Mouse (Mus musculus) hindbrain, postnatal 0 days (tissue): ENCODE data around the gene Mboat1. TPM values are rescaled to one million over a fixed set of nuclear protein-coding genes. Genes with fewer than 3 reads are reported as not detected.
A peak's percentile ranks its signal among the peaks of the same experiment; 100 is the strongest.

Source experiments
- ATAC-seq: fragments of 200-750 bp; cut with Nextera tagmentation; 2 replicates; pipeline ENCODE4 v1.8.0; 2017; ENCODE audit warnings: mild to moderate bottlenecking, moderate TSS enrichment, moderate library complexity
- DNase-seq: peaks from one replicate; pipeline ENCODE4 v3.0.0-alpha.2; 2015; ENCODE audit warnings: low spot score
- H3K27ac ChIP-seq: fragments of 300-500 bp; sonication (generic); 2 replicates; pipeline ENCODE4 v1.5.1; 2014; ENCODE audit warnings: mild to moderate bottlenecking
- H3K27me3 ChIP-seq: fragments of 300-500 bp; sonication (generic); 2 replicates; pipeline ENCODE4 v1.6.1; 2014; ENCODE audit warnings: low read length, mixed read lengths; ENCODE audit not compliant: insufficient read depth
- H3K36me3 ChIP-seq: fragments of 300-500 bp; sonication (generic); 2 replicates; pipeline ENCODE4 v1.6.1; 2014; ENCODE audit warnings: low read length, mixed read lengths; ENCODE audit not compliant: insufficient read depth
- H3K4me1 ChIP-seq: fragments of 300-500 bp; sonication (generic); 2 replicates; pipeline ENCODE4 v1.6.1; 2014; ENCODE audit warnings: antibody characterized with exemption, low read length, mixed read lengths; ENCODE audit not compliant: insufficient read depth
- H3K4me2 ChIP-seq: fragments of 300-500 bp; sonication (generic); 2 replicates; pipeline ENCODE4 v1.6.1; 2014; ENCODE audit warnings: low read depth, mild to moderate bottlenecking, low read length, moderate library complexity, mixed read lengths
- H3K4me3 ChIP-seq: fragments of 300-500 bp; sonication (generic); 2 replicates; pipeline ENCODE4 v1.5.1; 2014; ENCODE audit warnings: low read length
- H3K9ac ChIP-seq: fragments of 300-500 bp; sonication (generic); replicated peaks from 2 replicates; pipeline ENCODE4 v1.6.1; 2014; ENCODE audit warnings: mild to moderate bottlenecking, low read length, moderate library complexity, mixed read lengths
- H3K9me3 ChIP-seq: fragments of 300-500 bp; sonication (generic); 2 replicates; pipeline ENCODE4 v1.6.1; 2016; ENCODE audit warnings: low read length, mixed read lengths
- CTCF ChIP-seq: IDR thresholded peaks from 2 replicates; pipeline ENCODE4 v1.5.1; 2016; ENCODE audit warnings: antibody characterized with exemption, control low read depth, low read depth
- WGBS: fragments of 180-500 bp; shearing (Covaris S2); extraction: QIAGEN DNeasy Blood & Tissue Kit; methylation state at CpG from one replicate; pipeline ENCODE4 v1.1.7; 2014; 5-methylcytosine and 5-hydroxymethylcytosine counted together
- polyA plus RNA-seq: library from polyadenylated mRNA; unstranded; fragments of >200 nt; fragmentation: Nextera tagmentation; extraction: Ambion mirVana; gene quantifications from 2 replicates; pipeline ENCODE4 v1.2.1, GENCODE M21; 2015
- total RNA-seq: library from RNA; depleted of rRNA; stranded (reverse); fragments of >200 nt; gene quantifications from 2 replicates; pipeline ENCODE4 v1.2.3, GENCODE M21; 2014; rRNA removed

Gene Mboat1
- total RNA-seq (1.4 and 3.1 TPM in 2 replicates), polyA plus RNA-seq (3.6 and 4.2 TPM in 2 replicates)

- WGBS: under 1% methylated on average over 53 of the region's 55 CpGs
- TF ChIP-seq CTCF: no peak
- H3K36me3 ChIP-seq: no peaks in the 10 kb centered on the region
- no peaks in the 10 kb centered on the region for H3K4me1 ChIP-seq
- no peak within 1 kb of the TSS for H3K27ac ChIP-seq
- ATAC-seq (peak; percentile 89), DNase-seq (peak; percentile 46)
- H3K27me3 ChIP-seq: no peaks in the 10 kb centered on the region
- peak within 1 kb of the TSS; percentile 99 for H3K4me2 ChIP-seq
- peak within 1 kb of the TSS; percentile 51 for H3K4me3 ChIP-seq
- H3K9me3 ChIP-seq: no peaks in the 10 kb centered on the region
- peak within 1 kb of the TSS; percentile 63 for H3K9ac ChIP-seq
Measured at GRCm38 (mm10) chr13:30136243-30136922, at the start of gene Mboat1. Gene Mboat1 (plus strand): TSS chr13:30136489.

DNA sequence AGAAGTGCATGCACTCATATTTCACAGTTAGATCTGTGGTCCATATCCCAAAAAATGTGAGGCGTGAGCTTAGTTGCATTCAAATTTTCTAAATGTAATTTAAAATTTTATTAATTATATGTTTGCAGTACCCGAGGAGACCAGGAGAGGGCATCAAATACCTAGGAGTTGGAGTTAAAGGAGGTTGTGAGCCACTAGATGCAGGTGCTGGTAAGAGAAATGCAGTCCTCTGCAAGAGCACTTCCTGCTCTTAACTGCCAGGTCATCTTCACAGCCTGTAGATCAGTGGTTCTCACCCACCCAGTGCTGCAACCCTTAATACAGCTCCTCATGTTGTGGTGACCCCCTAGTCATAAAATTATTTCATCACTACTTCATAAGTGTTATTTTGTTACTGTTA, 43.2 kb upstream of the Mboat1 start:
- Histone ChIP-seq H3K27ac (no peak overlapping the region), H3K4me1 (no peaks in the 10 kb centered on the region), H3K4me2 (no peak overlapping the region), H3K9ac (no peak overlapping the region), H3K9me3 (no peaks in the 10 kb centered on the region), H3K4me3 (no peak overlapping the region), H3K36me3 (no peaks in the 10 kb centered on the region), H3K27me3 (no peaks in the 10 kb centered on the region)
- no peak for ATAC-seq
- 41% methylated on average over 2 of the region's 2 CpGs for WGBS
- DNase-seq: no peak
- TF ChIP-seq CTCF: peak; percentile 54

DNA sequence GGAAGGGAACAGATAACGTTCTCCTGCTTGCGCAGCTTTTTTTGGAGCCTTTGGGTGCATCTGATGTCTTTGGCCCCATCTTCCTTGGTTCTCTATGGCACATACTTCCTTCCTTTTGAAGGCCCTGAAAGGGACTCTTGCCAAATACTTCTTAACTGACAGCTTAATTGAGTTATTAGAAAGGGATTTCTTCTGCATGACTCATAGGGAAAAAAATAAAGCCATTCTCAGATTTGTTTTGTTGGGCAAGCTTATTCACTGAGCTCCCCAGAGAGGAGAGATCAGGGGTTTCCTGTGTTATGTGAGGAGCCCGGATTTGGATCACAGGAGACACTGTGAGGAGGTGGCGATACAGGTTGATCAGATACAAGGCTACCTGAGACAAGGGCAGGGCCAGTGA, 40.4 kb upstream of the Mboat1 start:
- ATAC-seq: no peak

GRCm38 (mm10) chr13:30096536-30096935, 39.8 kb upstream of the Mboat1 start:
- H3K9me3 ChIP-seq: no peaks in the 10 kb centered on the region
- no peaks in the 10 kb centered on the region for H3K4me1 ChIP-seq
- no peak overlapping the region for H3K4me2 ChIP-seq
- no peak overlapping the region for H3K9ac ChIP-seq
- WGBS: 75% methylated on average over 4 of the region's 4 CpGs
- H3K36me3 ChIP-seq: no peaks in the 10 kb centered on the region
- TF ChIP-seq CTCF: no peak
- no peak overlapping the region for H3K27ac ChIP-seq
- ATAC-seq: no peak
- no peak overlapping the region for H3K4me3 ChIP-seq
- H3K27me3 ChIP-seq: no peaks in the 10 kb centered on the region
- no peak for DNase-seq

More for the DNA sequence above, 40.4 kb upstream of the Mboat1 start:
- Histone ChIP-seq H3K9ac (no peak overlapping the region), H3K36me3 (no peaks in the 10 kb centered on the region), H3K4me2 (no peak overlapping the region), H3K4me3 (no peak overlapping the region), H3K4me1 (no peaks in the 10 kb centered on the region), H3K9me3 (no peaks in the 10 kb centered on the region), H3K27ac (no peak overlapping the region), H3K27me3 (no peaks in the 10 kb centered on the region)
- no peak for DNase-seq
- no peak for TF ChIP-seq CTCF
- 66% methylated on average over 4 of the region's 4 CpGs for whole genome bisulfite sequencing

GRCm38 (mm10) chr13:30109001-30109600, 27.2 kb upstream of the Mboat1 start:
- Histone ChIP-seq H3K4me2 (no peak overlapping the region), H3K27me3 (no peaks in the 10 kb centered on the region), H3K9me3 (no peaks in the 10 kb centered on the region), H3K4me3 (no peak overlapping the region), H3K27ac (no peak overlapping the region), H3K36me3 (no peaks in the 10 kb centered on the region), H3K4me1 (no peaks in the 10 kb centered on the region), H3K9ac (no peak overlapping the region)
- ATAC-seq (no peak), DNase-seq (no peak)
- no peak for TF ChIP-seq CTCF
- WGBS: 91% methylated on average over 4 of the region's 4 CpGs

DNA sequence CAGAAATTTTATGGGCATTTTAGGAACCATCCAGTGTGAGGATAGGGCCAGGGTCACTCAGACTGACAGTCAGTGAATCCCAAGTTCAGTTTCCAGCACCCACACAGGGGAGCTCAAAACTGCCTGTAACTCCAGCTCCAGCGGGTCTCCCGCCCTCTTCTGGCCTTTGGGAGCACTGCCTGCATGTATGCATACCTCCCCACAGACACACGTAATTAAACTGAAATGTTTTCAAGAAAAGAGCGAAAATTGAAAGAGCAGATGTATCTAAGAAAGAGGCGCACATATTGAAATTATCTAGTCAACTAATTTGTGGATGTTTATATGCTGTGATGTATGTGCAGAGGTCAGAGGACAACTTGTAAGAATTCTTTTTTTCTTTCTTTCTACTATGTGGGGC, 20.5 kb upstream of the Mboat1 start:
- DNase-seq (no peak), ATAC-seq (no peak)
- Histone ChIP-seq H3K9ac (no peak overlapping the region), H3K4me3 (no peak overlapping the region), H3K27ac (no peak overlapping the region), H3K4me1 (no peaks in the 10 kb centered on the region), H3K27me3 (no peaks in the 10 kb centered on the region), H3K9me3 (no peaks in the 10 kb centered on the region), H3K36me3 (no peaks in the 10 kb centered on the region), H3K4me2 (no peak overlapping the region)
- WGBS: 86% methylated on average over 5 of the region's 5 CpGs
- TF ChIP-seq CTCF: no peak
